Mouse (Mus musculus) embryonic facial prominence, embryonic 14.5 days (tissue): ENCODE data around the gene Coq9. TPM values are rescaled to one million over a fixed set of nuclear protein-coding genes. Genes with fewer than 3 reads are reported as not detected.
"Not testable (repeated sequence)": the region's sequence is repeated elsewhere in the genome, so short reads cannot be mapped to it uniquely, and the experiment has no call there.

ENCODE experiments used
- ATAC-seq: fragments of 200-750 bp; cut with Nextera tagmentation; 2 replicates; pipeline ENCODE4 v1.8.0; 2017; ENCODE audit warnings: low read depth, moderate number of reproducible peaks, moderate TSS enrichment
- DNase-seq: peaks from one replicate; pipeline ENCODE4 v3.0.0-alpha.2; 2015; ENCODE audit warnings: low spot score
- H3K27ac ChIP-seq: fragments of 300-500 bp; sonication (generic); replicated peaks from 2 replicates; pipeline ENCODE4 v1.5.1; 2014; ENCODE audit warnings: low read depth, mild to moderate bottlenecking, low read length, moderate library complexity
- H3K27me3 ChIP-seq: fragments of 300-500 bp; sonication (generic); replicated peaks from 2 replicates; pipeline ENCODE4 v1.6.1; 2014; ENCODE audit warnings: low read length; ENCODE audit not compliant: control insufficient read depth, insufficient read depth
- H3K36me3 ChIP-seq: fragments of 300-500 bp; sonication (generic); 2 replicates; pipeline ENCODE4 v1.6.1; 2014; ENCODE audit warnings: low read length, mixed read lengths; ENCODE audit not compliant: control insufficient read depth, insufficient read depth
- H3K4me1 ChIP-seq: fragments of 300-500 bp; sonication (generic); 2 replicates; pipeline ENCODE4 v1.6.1; 2014; ENCODE audit warnings: antibody characterized with exemption, low read length; ENCODE audit not compliant: control insufficient read depth, insufficient read depth
- H3K4me2 ChIP-seq: fragments of 300-500 bp; sonication (generic); 2 replicates; pipeline ENCODE4 v1.6.1; 2014; ENCODE audit warnings: low read depth, mild to moderate bottlenecking, low read length, moderate library complexity, mixed read lengths
- H3K4me3 ChIP-seq: fragments of 300-500 bp; sonication (generic); 2 replicates; pipeline ENCODE4 v1.5.1; 2014; ENCODE audit warnings: low read depth, mild to moderate bottlenecking, low read length
- H3K9ac ChIP-seq: fragments of 300-500 bp; sonication (generic); 2 replicates; pipeline ENCODE4 v1.6.1; 2014; ENCODE audit warnings: low read depth, mild to moderate bottlenecking, low read length, moderate library complexity, mixed read lengths
- H3K9me3 ChIP-seq: fragments of 300-500 bp; sonication (generic); 2 replicates; pipeline ENCODE4 v1.6.1; 2016; ENCODE audit warnings: low read length; ENCODE audit not compliant: control insufficient read depth
- WGBS: fragments of 180-500 bp; shearing (Covaris S2); extraction: QIAGEN DNeasy Blood & Tissue Kit; methylation state at CpG from one replicate; pipeline ENCODE4 v1.1.7; 2014; 5-methylcytosine and 5-hydroxymethylcytosine counted together
- polyA plus RNA-seq: library from polyadenylated mRNA; unstranded; fragments of >200 nt; fragmentation: Nextera tagmentation; extraction: Ambion mirVana; gene quantifications from 2 replicates; pipeline ENCODE4 v1.2.1, GENCODE M21; 2014

The Coq9 gene
- polyA plus RNA-seq, 1 experiment from 2014 or later: 77.9 TPM

DNA sequence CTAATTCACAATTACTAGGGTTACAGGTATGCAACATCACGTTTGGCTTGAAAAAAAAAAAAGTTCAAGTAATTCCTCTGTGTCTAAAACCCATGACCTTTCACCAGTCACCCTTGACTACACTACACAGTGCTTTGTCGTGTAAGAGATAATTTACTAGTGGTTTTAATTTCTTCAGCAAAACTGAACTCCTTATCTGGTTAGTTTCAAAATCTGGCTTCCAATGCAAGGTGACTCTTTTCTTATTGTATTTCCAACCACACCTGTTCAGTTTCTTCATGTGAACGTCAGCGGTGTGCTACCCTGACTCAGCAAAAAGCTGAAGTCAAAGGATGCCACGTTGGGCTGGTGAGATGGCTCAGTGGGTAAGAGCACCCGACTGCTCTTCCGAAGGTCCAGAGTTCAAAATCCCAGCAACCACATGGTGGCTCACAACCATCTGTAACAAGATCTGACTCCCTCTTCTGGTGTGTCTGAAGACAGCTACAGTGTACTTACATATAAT, 4.2 kb upstream of the Coq9 start:
- H3K27me3 ChIP-seq, H3K9ac ChIP-seq, H3K27ac ChIP-seq, H3K4me3 ChIP-seq, DNase-seq, ATAC-seq, H3K4me2 ChIP-seq, H3K9me3 ChIP-seq, H3K4me1 ChIP-seq: not testable (repeated sequence)
- peaks cover 30% of the 10 kb centered on the region for H3K36me3 ChIP-seq
- 65% methylated on average over 7 of the region's 7 CpGs for WGBS

DNA sequence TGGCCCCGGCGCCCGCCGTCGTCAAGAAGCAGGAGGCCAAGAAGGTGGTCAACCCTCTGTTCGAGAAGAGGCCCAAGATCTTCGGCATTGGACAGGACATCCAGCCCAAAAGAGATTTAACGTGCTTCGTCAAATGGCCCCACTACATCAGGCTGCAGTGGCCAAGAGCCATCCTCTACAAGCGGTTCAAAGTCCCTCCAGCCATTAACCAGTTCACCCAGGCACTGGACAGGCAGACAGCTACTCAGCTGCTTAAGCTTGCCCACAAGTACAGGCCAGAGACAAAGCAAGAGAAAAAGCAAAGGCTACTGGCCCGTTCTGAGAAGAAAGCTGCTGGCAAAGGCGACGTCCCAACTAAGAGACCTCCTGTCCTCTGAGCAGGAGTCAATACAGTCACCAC, 2.4 kb upstream of the Coq9 start:
- H3K27ac ChIP-seq, H3K27me3 ChIP-seq, H3K4me2 ChIP-seq, H3K4me1 ChIP-seq, H3K9ac ChIP-seq, DNase-seq, H3K9me3 ChIP-seq, ATAC-seq, H3K4me3 ChIP-seq: not testable (repeated sequence)
- 92% methylated on average over 13 of the region's 13 CpGs for WGBS
- H3K36me3 ChIP-seq: peaks cover 13% of the 10 kb centered on the region

DNA sequence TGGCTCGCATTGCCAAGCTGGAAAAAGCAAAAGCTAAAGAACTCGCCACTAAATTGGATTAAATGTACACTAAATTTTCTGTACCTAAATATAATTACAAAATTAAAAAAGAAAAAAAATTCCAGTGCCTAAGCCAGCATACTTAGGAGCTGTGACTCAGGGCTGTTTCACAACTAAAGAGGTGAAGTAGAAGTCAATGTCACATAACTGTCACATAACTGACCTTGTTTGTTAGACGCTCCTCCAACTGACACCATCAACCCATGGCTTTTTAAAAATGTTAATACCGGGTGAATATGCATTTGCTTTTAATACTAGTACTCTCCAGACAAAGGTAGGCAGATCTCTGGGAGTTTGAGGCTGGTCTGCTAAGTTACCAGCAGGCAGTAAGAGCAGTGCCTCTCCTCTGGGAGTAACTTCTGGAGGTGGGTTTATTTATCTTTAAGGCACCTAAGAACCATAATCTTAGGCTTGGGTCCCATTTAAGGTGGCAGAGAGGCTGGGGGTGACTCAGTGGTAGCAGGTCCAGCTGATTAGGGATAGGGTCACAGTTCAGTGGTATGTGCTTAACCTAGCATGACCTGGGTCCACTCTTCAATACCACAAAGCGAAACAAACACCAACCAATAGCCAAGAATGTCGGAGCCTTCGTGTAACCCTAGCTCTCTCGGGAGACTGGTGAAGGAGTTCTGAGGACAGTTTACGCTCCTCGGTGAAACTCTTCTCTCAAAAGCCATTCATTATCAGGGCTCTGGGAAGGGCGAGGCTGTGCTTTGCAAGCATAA, 1.5 kb upstream of the Coq9 start:
- peak overlapping the region; percentile 81 for H3K9ac ChIP-seq
- H3K4me2 ChIP-seq: peak overlapping the region; percentile 65
- peak overlapping the region; percentile 93 for H3K4me3 ChIP-seq

DNA sequence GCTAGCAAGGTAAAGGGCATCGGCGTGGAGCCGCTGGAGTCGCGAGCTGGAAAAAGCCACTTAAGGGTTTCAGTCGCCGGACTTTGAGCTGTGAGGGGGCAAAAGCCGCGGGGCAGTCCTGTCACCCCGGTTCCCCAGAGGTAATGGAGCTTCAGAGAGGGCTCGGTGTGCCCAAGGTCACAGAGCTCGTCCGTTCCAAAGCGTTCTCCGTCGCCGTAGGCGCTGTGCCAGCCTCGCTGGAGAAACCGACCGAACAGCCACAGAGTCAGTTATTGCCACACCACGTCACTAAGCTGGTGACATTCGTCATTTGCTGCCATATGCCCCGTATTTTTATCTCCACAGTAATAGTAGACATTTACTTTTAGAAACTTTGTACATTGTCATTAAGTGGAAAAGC, 479 bp downstream of the Coq9 start:
- ATAC-seq (peak; percentile 50), DNase-seq (peak; percentile 53)
- peak overlapping the region; percentile 81 for H3K9ac ChIP-seq
- WGBS: under 1% methylated on average over 24 of the region's 24 CpGs
- peaks cover 8% of the 10 kb centered on the region for H3K4me1 ChIP-seq
- no peaks in the 10 kb centered on the region for H3K9me3 ChIP-seq
- H3K4me3 ChIP-seq: peak overlapping the region; percentile 93
- peaks cover 12% of the 10 kb centered on the region for H3K36me3 ChIP-seq
- H3K27me3 ChIP-seq: no peaks in the 10 kb centered on the region
- H3K27ac ChIP-seq: peak overlapping the region; percentile 77
- peak overlapping the region; percentile 67 for H3K4me2 ChIP-seq

More for the DNA sequence above, 1.5 kb upstream of the Coq9 start:
- Histone ChIP-seq H3K27ac (no peak overlapping the region), H3K9me3 (no peaks in the 10 kb centered on the region), H3K27me3 (no peaks in the 10 kb centered on the region), H3K4me1 (peaks cover 8% of the 10 kb centered on the region), H3K36me3 (peaks cover 6% of the 10 kb centered on the region)
- no peak for DNase-seq
- 50% methylated on average over 11 of the region's 11 CpGs for WGBS
- ATAC-seq: no peak

DNA sequence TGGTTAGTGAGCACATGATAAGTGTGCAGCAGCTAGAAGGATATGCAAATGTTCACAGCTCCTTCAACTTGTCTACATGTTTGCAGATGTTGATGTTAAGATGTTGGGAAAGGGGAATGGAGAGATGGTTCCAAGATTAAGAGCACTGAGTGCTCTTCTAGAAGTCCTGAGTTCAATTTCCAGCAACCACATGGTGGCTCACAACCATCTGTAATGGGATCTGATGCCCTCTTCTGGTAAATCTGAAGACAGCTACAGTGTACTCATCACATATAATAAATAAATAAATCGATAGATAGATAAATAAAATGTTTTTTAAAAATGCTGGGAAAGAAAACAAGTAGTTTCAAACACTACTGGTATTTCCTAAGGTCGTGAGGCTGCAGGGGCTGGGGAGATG, 3.1 kb downstream of the Coq9 start:
- H3K9me3 ChIP-seq: no peaks in the 10 kb centered on the region
- ATAC-seq (no peak), DNase-seq (no peak)
- peaks cover 37% of the 10 kb centered on the region for H3K36me3 ChIP-seq
- peaks cover 8% of the 10 kb centered on the region for H3K4me1 ChIP-seq
- WGBS: 45% methylated on average over 2 of the region's 2 CpGs
- no peak overlapping the region for H3K4me2 ChIP-seq
- H3K27me3 ChIP-seq: no peaks in the 10 kb centered on the region
- no peak overlapping the region for H3K4me3 ChIP-seq
- no peak overlapping the region for H3K27ac ChIP-seq
- H3K9ac ChIP-seq: no peak overlapping the region

DNA sequence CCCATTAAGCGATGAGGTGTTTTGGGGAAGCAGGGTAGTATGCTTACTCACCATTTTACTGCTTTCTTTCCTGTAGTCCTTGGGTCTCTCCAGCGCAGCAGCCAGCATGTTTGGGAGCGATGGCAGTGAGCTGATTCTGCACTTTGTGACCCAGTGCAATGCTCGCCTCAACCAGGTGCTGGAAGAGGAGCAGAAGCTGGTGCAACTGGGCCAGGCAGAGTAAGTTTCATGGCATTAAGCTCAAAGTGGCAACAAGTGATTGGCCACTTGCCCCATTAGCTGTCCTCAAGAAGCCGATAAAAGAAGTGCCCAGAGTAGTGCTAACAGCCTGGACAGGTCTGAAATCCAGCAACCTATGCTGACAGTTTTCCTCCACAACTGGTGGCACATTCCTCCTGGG, 11.9 kb downstream of the Coq9 start:
- H3K9ac ChIP-seq: no peak overlapping the region
- H3K9me3 ChIP-seq: no peaks in the 10 kb centered on the region
- no peak overlapping the region for H3K4me3 ChIP-seq
- WGBS: 93% methylated on average over 5 of the region's 5 CpGs
- peaks cover 75% of the 10 kb centered on the region for H3K36me3 ChIP-seq
- no peak overlapping the region for H3K27ac ChIP-seq
- DNase-seq: no peak
- no peaks in the 10 kb centered on the region for H3K27me3 ChIP-seq
- ATAC-seq: no peak
- H3K4me2 ChIP-seq: no peak overlapping the region
- no peaks in the 10 kb centered on the region for H3K4me1 ChIP-seq

DNA sequence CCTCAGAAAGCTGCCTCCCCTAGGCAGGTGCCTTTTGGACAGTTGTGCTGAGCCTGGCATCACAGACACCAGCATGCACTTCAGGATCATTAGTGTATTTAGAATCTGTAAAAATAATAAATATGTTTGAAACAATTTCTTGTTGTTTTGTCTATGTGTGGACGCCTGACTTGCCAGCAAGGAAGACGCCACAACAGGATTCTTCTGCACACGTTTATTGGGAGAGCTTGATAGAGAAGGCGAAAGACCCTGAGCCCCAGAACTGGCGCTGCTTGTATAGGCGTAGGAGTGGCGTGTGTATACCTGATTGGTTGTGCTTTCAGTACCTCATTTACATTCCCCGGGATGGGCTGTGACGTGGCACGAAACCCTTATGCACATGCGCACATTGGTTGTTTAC, 16.6 kb downstream of the Coq9 start:
- not testable (repeated sequence) for DNase-seq, H3K27ac ChIP-seq, H3K27me3 ChIP-seq, H3K9me3 ChIP-seq, ATAC-seq, H3K4me1 ChIP-seq, H3K4me2 ChIP-seq, H3K9ac ChIP-seq, H3K4me3 ChIP-seq
- WGBS: 88% methylated on average over 11 of the region's 11 CpGs
- H3K36me3 ChIP-seq: peaks cover 47% of the 10 kb centered on the region

DNA sequence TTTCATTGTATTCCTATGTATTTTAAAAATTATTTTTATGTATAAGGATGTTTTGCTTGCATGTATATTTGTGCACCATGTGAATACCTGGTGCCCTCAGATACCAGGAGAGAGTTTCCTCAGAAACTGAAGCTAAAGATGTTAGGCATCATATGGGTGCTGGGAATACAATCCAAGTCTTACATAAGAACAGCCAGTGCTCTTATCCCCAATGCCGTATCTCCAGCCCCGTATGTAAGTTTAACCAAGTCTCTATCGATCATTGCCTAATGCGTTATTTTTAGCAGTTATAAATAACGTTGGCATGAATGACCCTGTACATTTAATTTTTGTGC, 18.9 kb downstream of the Coq9 start:
- H3K9ac ChIP-seq: no peak overlapping the region
- peaks cover 43% of the 10 kb centered on the region for H3K36me3 ChIP-seq
- H3K4me1 ChIP-seq: no peaks in the 10 kb centered on the region
- H3K27me3 ChIP-seq: no peaks in the 10 kb centered on the region
- H3K27ac ChIP-seq: no peak overlapping the region
- H3K9me3 ChIP-seq: no peaks in the 10 kb centered on the region
- peak overlapping the region; percentile 26; the same call in 1 of the 2 replicates for H3K4me2 ChIP-seq
- WGBS: 32% methylated on average over 5 of the region's 5 CpGs
- H3K4me3 ChIP-seq: peak overlapping the region; percentile 96
- ATAC-seq: peak; percentile 15; the same call in 1 of the 2 replicates
- DNase-seq: no peak
